ENCODE assay signal across 8 mouse cellular contexts in genomic region chr19:6117346-6117985, GRCm38 (mm10). TPM values are rescaled to one million over a fixed set of nuclear protein-coding genes. Genes with fewer than 3 reads are reported as not detected.
DNase-seq lines count a peak whose midpoint lies in the region; ATAC-seq and TF ChIP-seq lines count a peak whose summit lies in the region.

No protein-coding gene starts in this region.

- H3K36me3 ChIP-seq in liver, adult 2 months (ENCODE audit: control insufficient read depth, insufficient read depth, low read length): no peaks in the 10 kb centered on the region
- peaks cover 43% of the 10 kb centered on the region for H3K36me3 ChIP-seq in hindbrain, embryonic 10.5 days
- H3K36me3 ChIP-seq in midbrain, embryonic 12.5 days: peaks cover 24% of the 10 kb centered on the region

- peak overlapping the region; percentile 95 for H3K4me2 ChIP-seq in midbrain, embryonic 12.5 days (replicated peaks)

- TF ChIP-seq POLR2A in liver, adult 2 months (IDR thresholded peaks at IDR 0.05; ENCODE audit: extremely low read depth, insufficient read depth, low read length): no peak
- TF ChIP-seq POLR2A in bone marrow, adult 2 months (IDR thresholded peaks at IDR 0.05; ENCODE audit: borderline replicate concordance, control insufficient read depth, low read depth, low read length): no peak

- 4% methylated on average over 32 of the region's 32 CpGs for WGBS in liver, adult 2 months
- WGBS in bone marrow, adult 2 months: 4% methylated on average over 32 of the region's 32 CpGs
- 6% methylated on average over 32 of the region's 32 CpGs for WGBS in hindbrain, embryonic 10.5 days
- 5% methylated on average over 32 of the region's 32 CpGs for WGBS in midbrain, embryonic 12.5 days

- H3K27ac ChIP-seq in liver, adult 2 months (replicated peaks; ENCODE audit: insufficient read depth, low read depth, low read length): peak overlapping the region; percentile 74
- H3K27ac ChIP-seq in bone marrow, adult 2 months (ENCODE audit: control insufficient read depth, insufficient read depth, low read depth, low read length, poor library complexity): peak overlapping the region; percentile 98
- peak overlapping the region; percentile 97 for H3K27ac ChIP-seq in hindbrain, embryonic 10.5 days
- H3K27ac ChIP-seq in midbrain, embryonic 12.5 days (replicated peaks): peak overlapping the region; percentile 96

- DNase-seq in liver, adult 2 months (ENCODE audit: extremely low read depth, low read depth, low spot score): no peak
- no peak for DNase-seq in liver
- DNase-seq in hindbrain, embryonic 10.5 days (ENCODE audit: low spot score): no peak
- no peak for DNase-seq in T-cell, adult 2 months (ENCODE audit: low spot score)

- peak overlapping the region; percentile 92 for H3K9ac ChIP-seq in liver, adult 2 months (ENCODE audit: low read depth, low read length)
- H3K9ac ChIP-seq in midbrain, embryonic 12.5 days (replicated peaks): peak overlapping the region; percentile 91

- H3K4me3 ChIP-seq in liver, adult 2 months (ENCODE audit: insufficient read depth, low read depth, low read length): peak overlapping the region; percentile 89
- H3K4me3 ChIP-seq in bone marrow, adult 2 months (replicated peaks; ENCODE audit: control insufficient read depth, low read depth, low read length): peak overlapping the region; percentile 99
- peak overlapping the region; percentile 83 for H3K4me3 ChIP-seq in hindbrain, embryonic 10.5 days
- peak overlapping the region; percentile 89 for H3K4me3 ChIP-seq in midbrain, embryonic 12.5 days

- no peaks in the 10 kb centered on the region for H3K79me2 ChIP-seq in liver, adult 2 months (ENCODE audit: control insufficient read depth, insufficient read depth, low read length)

- H3K9me3 ChIP-seq in hindbrain, embryonic 10.5 days: no peaks in the 10 kb centered on the region
- no peaks in the 10 kb centered on the region for H3K9me3 ChIP-seq in midbrain, embryonic 12.5 days

- 0 out of 2 replicates have a peak, but pooled peaks cover 2% of the 10 kb centered on the region for H3K4me1 ChIP-seq in liver, adult 2 months (ENCODE audit: control insufficient read depth, insufficient read depth, low read length)
- H3K4me1 ChIP-seq in bone marrow, adult 2 months (ENCODE audit: control insufficient read depth, insufficient read depth, low read length): no peaks in the 10 kb centered on the region
- H3K4me1 ChIP-seq in hindbrain, embryonic 10.5 days (replicated peaks): peaks cover 46% of the 10 kb centered on the region
- H3K4me1 ChIP-seq in midbrain, embryonic 12.5 days: peaks cover 25% of the 10 kb centered on the region

- ATAC-seq in midbrain, embryonic 12.5 days (ENCODE audit: low FRiP score, low read depth): no peak
- ATAC-seq in monocyte, adult 5-6 weeks (replicated peaks; ENCODE audit: insufficient number of reproducible peaks, low FRiP score, low TSS enrichment, poor library complexity, severe bottlenecking): no peak
- ATAC-seq in megakaryocyte progenitor cell, adult 5-6 weeks (replicated peaks; ENCODE audit: poor library complexity): no peak

- H3K27me3 ChIP-seq in liver, adult 2 months (ENCODE audit: control insufficient read depth, insufficient read depth, low read length): no peaks in the 10 kb centered on the region
- no peaks in the 10 kb centered on the region for H3K27me3 ChIP-seq in hindbrain, embryonic 10.5 days (ENCODE audit: insufficient read depth, poor library complexity, severe bottlenecking)
- H3K27me3 ChIP-seq in midbrain, embryonic 12.5 days: no peaks in the 10 kb centered on the region

- no peak for TF ChIP-seq CTCF in liver, adult 2 months (IDR thresholded peaks at IDR 0.05; ENCODE audit: low read depth, low read length)
- no peak for TF ChIP-seq CTCF in bone marrow, adult 2 months (IDR thresholded peaks at IDR 0.05; ENCODE audit: control insufficient read depth, insufficient read depth, low read length)

RNA-seq across cellular contexts. Expression of gene Sac3d1, which starts 1.0 kb away (rescaled TPM):
- 4.0 and 4.9 TPM in 2 replicates for total RNA-seq in liver, adult 2 months (2014; rRNA removed)
- 19.4 and 22.0 TPM in 2 replicates for polyA plus RNA-seq in liver, adult 2 months (2012; rRNA removed)
- 2.5 and 6.0 TPM in 2 replicates for polyA plus RNA-seq in bone marrow, adult 2 months (2011; ENCODE audit: insufficient read depth, insufficient read length, low replicate concordance, missing spikeins)
- 70.0 and 70.1 TPM in 2 replicates for polyA plus RNA-seq in hindbrain, embryonic 10.5 days (2016; fragmentation: Nextera tagmentation; extraction: Ambion mirVana)
- 49.7 and 50.8 TPM in 2 replicates for polyA plus RNA-seq in midbrain, embryonic 12.5 days (2016; fragmentation: Nextera tagmentation; extraction: Ambion mirVana)
- 2.1 to 2.6 TPM (median 2.1 TPM) in 3 replicates for total RNA-seq in monocyte, adult 5-6 weeks (2017)
- total RNA-seq in megakaryocyte progenitor cell, adult 5-6 weeks (2015): 12.0 and 16.9 TPM in 2 replicates
- 5.5 and 6.3 TPM in 2 replicates for total RNA-seq in megakaryocyte progenitor cell, adult 5-6 weeks (2017)

RNA-seq across cellular contexts. Expression of gene Snx15, which starts 10.6 kb away (rescaled TPM):
- total RNA-seq in liver, adult 2 months (2014; rRNA removed): 7.2 and 10.5 TPM in 2 replicates
- 19.1 and 20.5 TPM in 2 replicates for polyA plus RNA-seq in liver, adult 2 months (2012; rRNA removed)
- 33.2 and 38.4 TPM in 2 replicates for polyA plus RNA-seq in bone marrow, adult 2 months (2011; ENCODE audit: insufficient read depth, insufficient read length, low replicate concordance, missing spikeins)
- polyA plus RNA-seq in hindbrain, embryonic 10.5 days (2016; fragmentation: Nextera tagmentation; extraction: Ambion mirVana): 27.0 and 35.1 TPM in 2 replicates
- 29.7 and 30.5 TPM in 2 replicates for polyA plus RNA-seq in midbrain, embryonic 12.5 days (2016; fragmentation: Nextera tagmentation; extraction: Ambion mirVana)
- total RNA-seq in monocyte, adult 5-6 weeks (2017): 8.8 to 22.5 TPM (median 11.5 TPM) in 3 replicates
- 18.2 and 19.5 TPM in 2 replicates for total RNA-seq in megakaryocyte progenitor cell, adult 5-6 weeks (2015)
- 13.8 and 14.2 TPM in 2 replicates for total RNA-seq in megakaryocyte progenitor cell, adult 5-6 weeks (2017)

RNA-seq across cellular contexts. Expression of gene Naaladl1, which starts 11.9 kb away (rescaled TPM):
- total RNA-seq in liver, adult 2 months (2014; rRNA removed): not detected in 2 replicates
- not detected in 2 replicates for polyA plus RNA-seq in liver, adult 2 months (2012; rRNA removed)
- 5.2 and 5.3 TPM in 2 replicates for polyA plus RNA-seq in bone marrow, adult 2 months (2011; ENCODE audit: insufficient read depth, insufficient read length, low replicate concordance, missing spikeins)
- 0.64 and 0.90 TPM in 2 replicates for polyA plus RNA-seq in hindbrain, embryonic 10.5 days (2016; fragmentation: Nextera tagmentation; extraction: Ambion mirVana)
- polyA plus RNA-seq in midbrain, embryonic 12.5 days (2016; fragmentation: Nextera tagmentation; extraction: Ambion mirVana): 0.59 and 0.94 TPM in 2 replicates
- 1.3 TPM in 1 of 3 replicates, not detected in the others for total RNA-seq in monocyte, adult 5-6 weeks (2017)
- 0.07 and 0.17 TPM in 2 replicates for total RNA-seq in megakaryocyte progenitor cell, adult 5-6 weeks (2015)
- 0.21 TPM in 1 of 2 replicates, not detected in the other for total RNA-seq in megakaryocyte progenitor cell, adult 5-6 weeks (2017)

RNA-seq across cellular contexts. Expression of gene AC131692.1, which starts 23.2 kb away (rescaled TPM):
- not detected in 2 replicates for total RNA-seq in liver, adult 2 months (2014; rRNA removed)
- not detected in 2 replicates for polyA plus RNA-seq in liver, adult 2 months (2012; rRNA removed)
- 6.6 and 6.9 TPM in 2 replicates for polyA plus RNA-seq in bone marrow, adult 2 months (2011; ENCODE audit: insufficient read depth, insufficient read length, low replicate concordance, missing spikeins)
- 0.38 and 0.83 TPM in 2 replicates for polyA plus RNA-seq in hindbrain, embryonic 10.5 days (2016; fragmentation: Nextera tagmentation; extraction: Ambion mirVana)
- 0.77 TPM in 1 of 2 replicates, not detected in the other for polyA plus RNA-seq in midbrain, embryonic 12.5 days (2016; fragmentation: Nextera tagmentation; extraction: Ambion mirVana)
- total RNA-seq in monocyte, adult 5-6 weeks (2017): 1.4 TPM in 1 of 3 replicates, not detected in the others
- total RNA-seq in megakaryocyte progenitor cell, adult 5-6 weeks (2015): 0.30 and 0.73 TPM in 2 replicates
- total RNA-seq in megakaryocyte progenitor cell, adult 5-6 weeks (2017): 4.6 TPM in 1 of 2 replicates, not detected in the other

RNA-seq across cellular contexts. Expression of gene Batf2, which starts 23.3 kb away (rescaled TPM):
- total RNA-seq in liver, adult 2 months (2014; rRNA removed): 0.74 and 1.6 TPM in 2 replicates
- polyA plus RNA-seq in liver, adult 2 months (2012; rRNA removed): 1.1 and 2.4 TPM in 2 replicates
- polyA plus RNA-seq in bone marrow, adult 2 months (2011; ENCODE audit: insufficient read depth, insufficient read length, low replicate concordance, missing spikeins): 0.93 TPM in 1 of 2 replicates, not detected in the other
- polyA plus RNA-seq in hindbrain, embryonic 10.5 days (2016; fragmentation: Nextera tagmentation; extraction: Ambion mirVana): 0.09 TPM in 1 of 2 replicates, not detected in the other
- not detected in 2 replicates for polyA plus RNA-seq in midbrain, embryonic 12.5 days (2016; fragmentation: Nextera tagmentation; extraction: Ambion mirVana)
- total RNA-seq in monocyte, adult 5-6 weeks (2017): 0.78 to 5.3 TPM (median 1.9 TPM) in 3 replicates
- 0.34 and 0.42 TPM in 2 replicates for total RNA-seq in megakaryocyte progenitor cell, adult 5-6 weeks (2015)
- 0.44 and 0.71 TPM in 2 replicates for total RNA-seq in megakaryocyte progenitor cell, adult 5-6 weeks (2017)
